Mouse (Mus musculus) intestine, embryonic 16.5 days (tissue): ENCODE measurements around the gene Msh5. TPM values are rescaled to one million over a fixed set of nuclear protein-coding genes. Genes with fewer than 3 reads are reported as not detected.
A peak's percentile ranks its signal among the peaks of the same experiment; 100 is the strongest.
"Not testable (repeated sequence)": the region's sequence is repeated elsewhere in the genome, so short reads cannot be mapped to it uniquely, and the experiment has no call there.

Experiments
- ATAC-seq: fragments of 200-750 bp; cut with Nextera tagmentation; 2 replicates; pipeline ENCODE4 v1.8.0; 2017; ENCODE audit warnings: moderate TSS enrichment, moderate library complexity
- H3K27ac ChIP-seq: fragments of 300-500 bp; sonication (generic); 2 replicates; pipeline ENCODE4 v1.5.1; 2014; ENCODE audit warnings: mild to moderate bottlenecking, low read length
- H3K27me3 ChIP-seq: fragments of 300-500 bp; sonication (generic); replicated peaks from 2 replicates; pipeline ENCODE4 v1.6.1; 2014; ENCODE audit warnings: low read length, control low read depth, mixed read lengths; ENCODE audit not compliant: control insufficient read depth, insufficient read depth
- H3K36me3 ChIP-seq: fragments of 300-500 bp; sonication (generic); 2 replicates; pipeline ENCODE4 v1.6.1; 2014; ENCODE audit warnings: low read length, control low read depth; ENCODE audit not compliant: control insufficient read depth, insufficient read depth
- H3K4me1 ChIP-seq: fragments of 300-500 bp; sonication (generic); 2 replicates; pipeline ENCODE4 v1.6.1; 2014; ENCODE audit warnings: low read length, control low read depth, mixed read lengths; ENCODE audit not compliant: control insufficient read depth, insufficient read depth
- H3K4me2 ChIP-seq: fragments of 300-500 bp; sonication (generic); 2 replicates; pipeline ENCODE4 v1.6.1; 2014; ENCODE audit warnings: low read depth, low read length, control low read depth
- H3K4me3 ChIP-seq: fragments of 300-500 bp; sonication (generic); 2 replicates; pipeline ENCODE4 v1.5.1; 2014; ENCODE audit warnings: mild to moderate bottlenecking, low read length
- H3K9ac ChIP-seq: fragments of 300-500 bp; sonication (generic); 2 replicates; pipeline ENCODE4 v1.6.1; 2014; ENCODE audit warnings: low read depth, low read length
- H3K9me3 ChIP-seq: fragments of 300-500 bp; sonication (generic); 2 replicates; pipeline ENCODE4 v1.6.1; 2016; ENCODE audit warnings: low read length, control low read depth; ENCODE audit not compliant: control insufficient read depth
- WGBS: fragments of 180-500 bp; shearing (Covaris S2); extraction: QIAGEN DNeasy Blood & Tissue Kit; methylation state at CpG from one replicate; pipeline ENCODE4 v1.1.7; 2014; 5-methylcytosine and 5-hydroxymethylcytosine counted together
- polyA plus RNA-seq: library from polyadenylated mRNA; unstranded; fragments of >200 nt; fragmentation: Nextera tagmentation; extraction: Ambion mirVana; gene quantifications from 2 replicates; pipeline ENCODE4 v1.2.1, GENCODE M21; 2015

Msh5 gene
- polyA plus RNA-seq, 1 experiment from 2014 or later: 3.6 TPM

- no peaks in the 10 kb centered on the region for H3K4me1 ChIP-seq
- H3K4me2 ChIP-seq: no peak overlapping the region
- no peak for ATAC-seq
- H3K27ac ChIP-seq: no peak overlapping the region
- no peak overlapping the region for H3K9ac ChIP-seq
- peaks cover 45% of the 10 kb centered on the region for H3K36me3 ChIP-seq
- 92% methylated on average over 7 of the region's 7 CpGs for WGBS
- no peak overlapping the region for H3K4me3 ChIP-seq
- no peaks in the 10 kb centered on the region for H3K9me3 ChIP-seq
- no peaks in the 10 kb centered on the region for H3K27me3 ChIP-seq
Measured at GRCm38 (mm10) chr17:35009586-35009985, 37.0 kb downstream of the Msh5 start.

- H3K27me3 ChIP-seq: no peaks in the 10 kb centered on the region
- peaks cover 40% of the 10 kb centered on the region for H3K36me3 ChIP-seq
- ATAC-seq: no peak
- H3K4me2 ChIP-seq: no peak overlapping the region
- no peaks in the 10 kb centered on the region for H3K9me3 ChIP-seq
- H3K27ac ChIP-seq: no peak overlapping the region
- H3K9ac ChIP-seq: no peak overlapping the region
- peaks cover 12% of the 10 kb centered on the region for H3K4me1 ChIP-seq
- 97% methylated on average over 7 of the region's 7 CpGs for WGBS
- H3K4me3 ChIP-seq: no peak overlapping the region
Measured at GRCm38 (mm10) chr17:35007387-35007991, 39.1 kb downstream of the Msh5 start.

DNA sequence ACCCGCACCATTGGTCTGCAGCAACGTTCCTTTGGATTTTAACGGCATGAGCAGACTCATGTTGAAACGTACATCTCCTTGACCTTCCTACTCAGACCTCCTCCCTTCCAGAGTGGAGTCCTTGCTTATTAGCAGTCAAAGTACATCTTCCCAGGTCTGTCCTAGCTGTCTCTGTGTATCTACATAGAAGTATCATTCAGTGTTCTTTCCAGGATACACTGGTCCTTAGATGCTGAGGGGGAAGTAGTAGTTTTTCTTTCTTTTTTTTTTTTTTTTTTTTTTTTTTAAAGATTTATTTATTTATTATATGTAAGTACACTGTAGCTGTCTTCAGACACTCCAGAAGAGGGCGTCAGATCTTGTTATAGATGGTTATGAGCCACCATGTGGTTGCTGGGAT lies 40.6 kb downstream of the Msh5 start:
- 89% methylated on average over 4 of the region's 5 CpGs for WGBS
- H3K27ac ChIP-seq, ATAC-seq, H3K27me3 ChIP-seq, H3K4me2 ChIP-seq, H3K4me3 ChIP-seq, H3K9me3 ChIP-seq, H3K9ac ChIP-seq: not testable (repeated sequence)
- Histone ChIP-seq H3K36me3 (peaks cover 32% of the 10 kb centered on the region), H3K4me1 (peaks cover 16% of the 10 kb centered on the region)

DNA sequence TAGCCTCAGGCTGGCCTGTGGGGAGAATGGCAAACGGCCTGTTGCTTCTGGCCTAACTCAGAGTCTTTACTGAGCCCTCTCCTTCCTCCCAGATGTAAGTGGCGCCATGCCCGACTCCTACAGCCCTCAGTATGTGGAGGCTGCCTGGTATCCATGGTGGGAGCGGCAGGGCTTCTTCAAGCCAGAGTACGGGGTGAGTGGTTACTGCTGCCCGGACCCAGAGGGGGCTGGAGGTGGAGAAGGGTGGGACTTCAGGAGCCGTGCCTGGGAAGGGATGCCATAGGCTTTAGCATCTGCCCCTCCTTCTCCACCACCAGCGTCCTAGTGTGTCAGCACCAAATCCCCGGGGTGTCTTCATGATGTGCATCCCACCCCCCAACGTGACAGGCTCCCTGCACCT lies 41.4 kb downstream of the Msh5 start:
- peaks cover 16% of the 10 kb centered on the region for H3K4me1 ChIP-seq
- no peak overlapping the region for H3K4me2 ChIP-seq
- WGBS: 90% methylated on average over 10 of the region's 10 CpGs
- peaks cover 25% of the 10 kb centered on the region; the same call in 1 of the 2 replicates for H3K36me3 ChIP-seq
- no peak for ATAC-seq
- H3K9me3 ChIP-seq: no peaks in the 10 kb centered on the region
- H3K4me3 ChIP-seq: no peak overlapping the region
- no peak overlapping the region for H3K27ac ChIP-seq
- H3K9ac ChIP-seq: no peak overlapping the region
- H3K27me3 ChIP-seq: no peaks in the 10 kb centered on the region

DNA sequence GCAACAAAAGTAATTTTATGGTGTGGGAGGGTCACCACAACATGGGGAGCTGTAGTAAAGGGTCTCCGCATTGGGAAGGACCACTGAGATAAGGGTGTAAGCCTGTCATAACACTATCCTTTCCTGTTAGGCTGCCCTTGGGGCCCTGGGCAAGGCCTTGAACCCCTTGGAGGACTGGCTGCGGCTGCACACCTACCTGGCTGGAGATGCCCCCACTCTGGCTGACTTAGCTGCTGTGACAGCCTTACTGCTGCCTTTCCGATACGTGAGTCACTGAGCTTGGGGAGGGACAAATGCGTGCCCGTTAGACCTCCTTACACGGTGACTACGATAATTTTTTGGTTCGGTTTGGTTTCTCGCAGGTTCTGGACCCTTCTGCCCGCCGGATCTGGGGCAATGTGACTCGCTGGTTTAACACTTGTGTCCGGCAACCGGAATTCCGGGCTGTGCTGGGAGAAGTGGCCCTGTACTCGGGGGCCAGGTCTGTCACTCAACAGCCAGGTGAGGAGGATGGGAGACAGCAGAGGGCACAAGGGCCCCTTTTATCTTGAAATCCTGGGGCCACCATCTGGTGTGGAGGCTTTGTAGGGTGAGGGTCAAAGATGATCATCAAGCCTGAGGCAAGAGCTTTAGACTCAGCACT lies 42.3 kb downstream of the Msh5 start:
- no peak for ATAC-seq
- Histone ChIP-seq H3K27me3 (no peaks in the 10 kb centered on the region), H3K4me3 (no peak overlapping the region), H3K4me2 (no peak overlapping the region; the same call in 1 of the 2 replicates), H3K9ac (no peak overlapping the region), H3K36me3 (peaks cover 25% of the 10 kb centered on the region; the same call in 1 of the 2 replicates), H3K4me1 (peaks cover 18% of the 10 kb centered on the region), H3K9me3 (no peaks in the 10 kb centered on the region), H3K27ac (peak overlapping the region; percentile 59; the same call in 1 of the 2 replicates)
- 93% methylated on average over 17 of the region's 17 CpGs for WGBS

- WGBS: 45% methylated on average over 9 of the region's 9 CpGs
- peak overlapping the region; percentile 12 for H3K9ac ChIP-seq
- H3K27me3 ChIP-seq: no peaks in the 10 kb centered on the region
- H3K36me3 ChIP-seq: peaks cover 23% of the 10 kb centered on the region; the same call in 1 of the 2 replicates
- peak overlapping the region; percentile 48 for H3K27ac ChIP-seq
- H3K9me3 ChIP-seq: no peaks in the 10 kb centered on the region
- peak overlapping the region; percentile 98 for H3K4me3 ChIP-seq
- no peak for ATAC-seq
- peaks cover 18% of the 10 kb centered on the region for H3K4me1 ChIP-seq
- peak overlapping the region; percentile 97 for H3K4me2 ChIP-seq
Measured at GRCm38 (mm10) chr17:35003022-35003838, 43.3 kb downstream of the Msh5 start.

- Histone ChIP-seq H3K9ac (peak overlapping the region; percentile 98), H3K4me3 (peak overlapping the region; percentile 98), H3K27ac (peak overlapping the region; percentile 98), H3K4me1 (peaks cover 20% of the 10 kb centered on the region), H3K4me2 (peak overlapping the region; percentile 97), H3K9me3 (no peaks in the 10 kb centered on the region), H3K27me3 (no peaks in the 10 kb centered on the region), H3K36me3 (peaks cover 20% of the 10 kb centered on the region; the same call in 1 of the 2 replicates)
- 7% methylated on average over 12 of the region's 12 CpGs for WGBS
- ATAC-seq: no peak
Measured at GRCm38 (mm10) chr17:35002153-35002865, 44.2 kb downstream of the Msh5 start.

- peaks cover 20% of the 10 kb centered on the region for H3K4me1 ChIP-seq
- H3K27me3 ChIP-seq: no peaks in the 10 kb centered on the region
- peak overlapping the region; percentile 98 for H3K4me3 ChIP-seq
- under 1% methylated on average over 35 of the region's 35 CpGs for WGBS
- peak overlapping the region; percentile 97 for H3K4me2 ChIP-seq
- ATAC-seq: no peak; the same call in 1 of the 2 replicates
- H3K9ac ChIP-seq: peak overlapping the region; percentile 98
- H3K9me3 ChIP-seq: no peaks in the 10 kb centered on the region
- peaks cover 18% of the 10 kb centered on the region; the same call in 1 of the 2 replicates for H3K36me3 ChIP-seq
- H3K27ac ChIP-seq: peak overlapping the region; percentile 98
Measured at GRCm38 (mm10) chr17:35001452-35002152, 44.9 kb downstream of the Msh5 start.
